Mouse (Mus musculus) ovary, postnatal 14 days (tissue): ENCODE results near the gene Bola2.

ENCODE experiments used
- DNase-seq: peaks from one replicate; pipeline ENCODE4 v3.0.0; 2022; ENCODE audit warnings: low spot score

Bola2 gene

DNA sequence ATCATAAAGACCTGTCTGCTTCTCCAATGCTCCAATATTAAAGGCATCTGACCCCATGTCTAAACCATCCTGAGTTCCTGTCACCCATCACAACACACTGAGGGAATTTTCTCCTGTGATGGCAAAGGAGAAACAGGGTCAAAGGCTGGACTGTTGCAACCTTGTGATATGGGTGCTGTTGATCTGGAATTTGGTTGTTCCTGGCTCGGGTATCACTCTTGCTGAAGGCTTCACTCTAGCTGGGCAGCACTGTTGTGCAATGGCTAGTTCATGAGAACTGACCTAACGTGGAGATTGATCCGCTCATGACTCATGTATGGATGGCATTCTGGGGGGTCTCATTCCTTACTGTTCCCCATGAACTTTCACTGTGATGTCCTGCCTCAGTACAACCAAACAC is 6.2 kb upstream of the Bola2 start:
- no peak for DNase-seq

DNA sequence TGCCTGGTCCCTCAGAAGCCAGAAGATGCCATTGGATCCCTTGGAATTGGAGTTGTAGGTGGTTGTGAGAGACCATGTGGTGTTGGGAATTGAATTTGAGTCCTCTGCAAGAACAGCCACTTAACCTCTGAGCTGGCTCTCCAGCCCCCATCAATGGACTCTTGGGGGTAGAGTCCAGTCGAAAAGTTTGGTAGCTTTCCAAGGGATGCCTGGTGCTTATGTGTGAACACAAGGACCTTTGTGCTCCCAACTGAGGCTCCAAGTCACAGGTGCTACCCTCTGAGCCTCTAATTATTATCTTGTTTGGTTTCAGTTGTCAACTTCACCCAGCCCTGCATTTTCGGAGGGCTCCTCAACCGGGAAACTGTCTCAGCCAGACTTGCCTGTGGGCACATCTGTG is 4.5 kb upstream of the Bola2 start:
- DNase-seq = no peak

DNA sequence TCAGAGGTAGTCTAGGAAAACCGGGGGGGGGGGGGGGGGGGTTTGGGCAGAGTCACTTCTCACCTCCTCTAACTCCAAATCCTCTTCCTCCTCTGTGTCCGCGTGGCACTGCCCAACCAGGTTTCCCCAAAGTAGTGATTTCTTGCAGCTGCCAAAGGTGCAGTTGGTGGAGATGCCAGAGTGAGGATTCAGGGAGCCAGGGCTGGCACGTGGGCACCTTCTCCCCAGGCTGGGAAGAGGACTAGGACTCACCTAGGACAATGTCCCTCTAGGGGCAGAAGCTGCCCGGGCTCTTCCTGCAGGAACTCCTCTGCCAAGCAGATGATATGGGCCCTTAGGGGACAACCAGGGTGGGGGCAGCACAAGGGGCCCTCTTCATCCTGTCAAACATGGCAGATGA is 3.5 kb upstream of the Bola2 start:
- DNase-seq = no peak

DNA sequence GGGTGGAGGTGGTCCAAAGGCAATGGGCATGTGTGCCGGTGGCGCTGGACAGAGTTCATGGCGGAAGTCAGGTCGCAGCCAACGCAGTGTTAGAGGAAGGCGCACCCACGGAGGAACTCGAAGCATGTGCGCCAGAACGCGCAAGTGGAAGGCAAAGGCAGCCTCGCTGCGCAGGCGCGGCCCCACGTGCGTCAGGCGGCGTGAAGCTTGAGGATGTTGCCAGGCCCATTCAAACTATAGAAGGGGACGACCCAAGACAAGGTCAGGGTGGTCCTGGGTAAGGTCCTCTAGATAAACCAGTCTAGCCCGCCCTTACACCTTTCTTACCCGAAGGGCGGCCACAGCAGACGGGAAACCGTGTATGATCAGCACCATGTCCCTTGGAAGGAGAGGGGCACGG is 2.8 kb upstream of the Bola2 start:
- DNase-seq = no peak

DNA sequence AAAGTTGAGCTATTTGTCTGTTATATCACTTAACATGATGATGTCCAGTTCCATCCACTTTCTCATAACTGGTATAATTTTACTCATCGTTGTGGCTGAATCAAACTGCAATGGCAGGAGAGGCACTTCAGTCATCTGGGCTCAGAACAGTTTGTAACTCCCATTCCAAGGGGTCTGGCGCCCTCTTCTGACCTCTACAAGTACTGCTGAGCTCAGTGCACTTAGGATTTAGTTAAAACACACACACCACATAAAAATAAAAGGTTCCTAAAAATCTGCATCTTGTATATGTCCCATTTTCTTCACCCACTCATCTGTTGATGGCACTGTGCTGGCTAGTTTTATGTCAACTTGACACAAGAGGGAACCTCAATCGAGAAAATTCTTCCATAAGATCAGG is 1.9 kb upstream of the Bola2 start:
- peak; percentile 81 for DNase-seq

DNA sequence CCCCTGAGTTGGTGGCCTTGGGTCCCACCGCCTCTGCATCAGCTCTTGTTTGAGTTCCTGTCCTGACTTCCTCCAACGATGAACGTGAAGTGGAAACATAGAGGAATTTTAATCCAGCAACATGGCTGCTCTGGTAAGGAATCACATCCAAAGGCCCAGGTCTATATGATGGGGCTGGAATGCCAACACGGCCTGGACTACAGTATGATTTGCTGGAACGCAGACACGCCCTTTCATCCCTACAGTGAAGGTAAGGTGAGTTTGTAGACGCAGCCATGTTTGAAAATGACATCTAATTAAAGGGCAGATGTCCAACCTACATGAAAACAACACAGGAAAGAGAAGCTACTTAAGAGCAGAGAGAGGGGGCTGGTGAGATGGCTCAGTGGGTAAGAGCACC is 1.4 kb upstream of the Bola2 start:
- DNase-seq = no peak

DNA sequence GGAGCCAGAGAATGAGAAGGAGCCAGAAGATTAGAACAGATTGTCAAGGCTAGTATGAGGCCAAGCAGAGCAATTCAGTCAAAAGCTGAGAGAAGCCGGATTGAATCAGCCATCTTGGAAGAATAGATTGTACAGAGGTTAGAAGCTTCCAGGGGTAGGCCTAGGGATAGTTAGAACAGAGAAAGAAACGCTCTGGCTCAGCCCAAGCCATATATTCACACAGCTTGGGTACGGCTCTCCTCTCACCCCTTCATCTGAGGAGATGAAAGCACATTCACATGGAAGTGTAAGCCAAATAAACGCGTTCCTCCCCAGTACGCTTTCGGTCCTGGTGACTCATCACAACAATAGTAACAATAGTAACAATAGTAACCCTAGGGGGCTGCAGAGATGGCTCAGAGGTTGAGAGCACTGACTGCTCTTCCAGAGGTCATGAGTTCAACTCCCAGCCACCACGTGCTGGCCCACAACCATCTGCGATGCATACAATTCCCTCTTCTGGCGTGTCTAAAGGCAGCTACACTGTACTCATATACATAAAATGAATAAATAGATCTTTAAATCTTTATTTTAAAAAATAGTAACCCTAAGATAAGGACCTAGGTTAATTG is 655 bp upstream of the Bola2 start:
- no peak for DNase-seq

DNA sequence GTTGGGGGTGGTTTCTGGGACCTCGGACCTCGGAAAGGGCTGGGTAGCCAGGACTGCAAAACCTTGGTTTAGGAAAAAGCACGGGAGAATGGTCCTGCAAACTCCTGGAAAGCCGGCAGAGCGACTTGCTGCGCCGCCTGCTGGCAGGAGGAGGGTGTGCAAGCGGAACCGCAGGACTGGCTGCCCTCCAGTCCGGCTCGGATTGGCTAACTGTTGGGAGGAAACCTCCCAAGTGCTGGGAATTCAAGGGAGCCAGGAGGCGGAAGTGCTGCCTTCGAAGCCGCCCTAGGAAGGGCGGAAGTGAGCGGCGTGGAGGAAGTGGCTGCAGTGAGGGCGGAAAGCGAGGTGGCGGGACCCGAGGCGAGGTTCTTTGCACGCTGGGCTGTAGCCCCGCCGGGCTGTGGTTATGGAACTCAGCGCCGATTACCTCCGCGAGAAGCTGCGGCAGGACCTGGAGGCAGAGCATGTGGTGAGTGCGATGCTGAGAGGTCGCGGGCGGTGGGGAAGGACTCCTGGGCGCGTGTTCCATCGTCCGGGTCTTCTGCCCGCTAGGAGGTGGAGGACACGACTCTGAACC is 518 bp downstream of the Bola2 start, which contains the start of gene Slx1b:
TSS of gene Slx1b (minus strand) at position 154 of the 577 bp plus-strand sequence.
- DNase-seq = peak; percentile 90

DNA sequence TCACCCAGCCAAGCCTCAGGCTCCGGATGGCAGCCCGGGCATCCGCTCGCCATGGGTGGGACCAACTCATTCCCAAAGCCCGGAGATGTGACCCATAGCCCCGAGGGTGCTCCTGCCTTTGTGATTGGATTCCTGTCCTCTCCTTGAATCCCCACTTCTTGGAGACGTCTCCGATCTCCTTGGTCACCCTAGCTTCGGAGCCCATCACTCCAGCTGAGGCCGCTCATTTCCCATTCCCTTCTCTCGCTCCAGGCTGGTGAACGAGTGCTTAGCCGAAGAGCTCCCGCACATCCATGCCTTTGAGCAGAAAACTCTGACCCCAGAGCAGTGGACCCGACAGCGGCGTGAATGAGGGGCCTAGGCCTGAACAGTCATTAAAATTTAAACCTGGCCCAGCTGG is 1.1 kb downstream of the Bola2 start:
- DNase-seq = no peak

DNA sequence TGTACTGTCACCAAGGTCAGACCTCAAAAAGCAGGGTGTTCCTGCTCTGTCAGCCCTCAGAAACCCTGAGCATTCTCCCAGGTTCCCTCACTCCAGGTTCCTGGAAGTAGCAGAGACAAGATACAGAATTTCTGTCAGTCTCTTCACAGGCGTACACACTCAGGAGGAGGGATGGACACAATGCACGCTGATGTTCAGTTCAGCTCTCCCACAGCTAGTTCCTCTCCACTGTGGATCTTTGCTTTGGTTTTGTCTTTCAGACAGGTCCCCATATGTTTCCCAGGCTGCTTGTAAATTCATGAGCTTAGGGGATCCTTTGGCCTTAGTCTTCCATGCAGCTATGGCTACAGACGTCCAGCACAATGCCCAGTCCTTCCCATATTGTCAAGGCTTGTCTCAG is 1.7 kb downstream of the Bola2 start:
- DNase-seq = no peak

DNA sequence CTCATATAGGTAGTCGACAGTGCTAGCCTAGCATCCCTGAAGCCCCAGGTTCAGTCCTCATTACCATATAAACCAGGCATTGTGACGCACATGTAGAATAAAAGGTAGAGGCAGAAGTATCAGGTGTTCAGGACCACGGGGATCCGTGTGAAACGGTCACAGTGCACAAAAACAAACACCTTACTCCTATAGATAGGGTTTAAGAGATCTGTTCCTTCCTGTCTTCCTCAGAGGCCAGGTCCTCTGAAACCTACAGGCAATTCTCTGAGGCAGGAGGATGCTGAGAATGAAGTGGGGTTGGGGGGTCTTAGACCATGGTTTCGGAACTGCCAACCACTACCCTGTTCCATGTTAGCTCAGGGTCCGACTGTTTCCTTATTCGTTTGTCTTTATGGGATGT is 2.6 kb downstream of the Bola2 start:
- DNase-seq = no peak

DNA sequence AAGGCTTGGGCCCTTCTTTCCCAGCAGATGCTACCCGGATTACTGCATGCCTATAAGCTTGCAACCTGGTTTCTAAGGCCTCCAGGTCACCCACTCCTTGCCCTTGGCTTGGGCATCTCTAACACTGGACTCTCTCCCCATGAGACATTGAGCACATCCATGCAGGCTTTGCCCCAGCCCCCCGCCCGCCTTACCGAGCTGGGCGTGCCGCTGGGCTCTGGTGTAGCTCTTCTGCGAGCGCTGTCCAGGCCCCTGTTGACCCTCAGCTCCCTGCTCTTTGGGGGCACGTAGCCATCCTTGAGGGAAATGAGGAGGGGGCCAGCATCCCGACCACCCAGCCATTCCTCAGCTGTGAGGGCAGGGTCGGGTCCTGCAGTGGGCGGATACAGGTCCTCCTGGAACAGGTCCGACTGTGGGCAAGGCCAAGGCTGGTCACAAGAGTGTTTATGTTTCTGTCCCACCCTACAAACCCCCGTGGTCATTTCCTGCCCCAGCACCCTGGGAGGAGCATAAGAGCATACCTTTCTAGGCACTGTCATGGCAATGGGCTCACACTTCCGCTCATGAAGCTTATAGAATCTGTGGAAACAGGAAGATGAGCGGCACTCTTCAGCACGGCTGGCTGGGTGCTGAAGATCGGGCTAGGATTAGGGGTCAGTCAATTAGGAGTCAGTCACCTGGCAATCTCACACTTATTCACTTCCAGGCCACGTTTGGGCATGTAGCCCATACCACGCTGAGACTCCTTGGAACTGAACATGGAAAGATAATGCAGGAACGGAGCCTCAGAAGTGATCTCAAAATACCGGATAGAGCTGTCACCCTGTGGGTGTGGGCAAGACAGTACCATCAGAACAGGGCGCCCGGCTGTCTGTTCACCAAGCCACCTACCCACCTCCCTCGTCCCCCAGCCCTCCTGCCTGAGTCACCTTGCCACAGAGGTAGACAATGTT is 5.1 kb downstream of the Bola2 start:
- no peak for DNase-seq

DNA sequence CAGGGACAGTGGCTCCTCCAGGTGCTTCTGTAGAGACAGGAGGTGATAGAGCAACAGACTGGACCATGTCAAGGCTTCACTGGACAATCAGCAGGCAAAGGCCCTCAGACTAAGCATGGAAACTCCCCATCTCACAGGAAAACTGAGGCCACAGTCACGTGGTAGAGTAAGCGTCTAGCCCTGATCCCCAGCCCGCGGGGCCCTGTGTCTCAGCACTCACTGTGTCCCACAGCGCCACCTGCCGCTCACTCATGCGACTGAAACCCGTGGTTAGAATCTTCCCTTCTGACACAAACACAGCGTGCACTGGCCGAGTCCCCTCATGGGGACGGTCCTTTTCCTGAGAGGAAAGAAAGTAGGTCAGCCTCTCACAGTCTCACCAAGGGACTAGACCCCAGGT is 5.9 kb downstream of the Bola2 start:
- DNase-seq = peak; percentile 86

DNA sequence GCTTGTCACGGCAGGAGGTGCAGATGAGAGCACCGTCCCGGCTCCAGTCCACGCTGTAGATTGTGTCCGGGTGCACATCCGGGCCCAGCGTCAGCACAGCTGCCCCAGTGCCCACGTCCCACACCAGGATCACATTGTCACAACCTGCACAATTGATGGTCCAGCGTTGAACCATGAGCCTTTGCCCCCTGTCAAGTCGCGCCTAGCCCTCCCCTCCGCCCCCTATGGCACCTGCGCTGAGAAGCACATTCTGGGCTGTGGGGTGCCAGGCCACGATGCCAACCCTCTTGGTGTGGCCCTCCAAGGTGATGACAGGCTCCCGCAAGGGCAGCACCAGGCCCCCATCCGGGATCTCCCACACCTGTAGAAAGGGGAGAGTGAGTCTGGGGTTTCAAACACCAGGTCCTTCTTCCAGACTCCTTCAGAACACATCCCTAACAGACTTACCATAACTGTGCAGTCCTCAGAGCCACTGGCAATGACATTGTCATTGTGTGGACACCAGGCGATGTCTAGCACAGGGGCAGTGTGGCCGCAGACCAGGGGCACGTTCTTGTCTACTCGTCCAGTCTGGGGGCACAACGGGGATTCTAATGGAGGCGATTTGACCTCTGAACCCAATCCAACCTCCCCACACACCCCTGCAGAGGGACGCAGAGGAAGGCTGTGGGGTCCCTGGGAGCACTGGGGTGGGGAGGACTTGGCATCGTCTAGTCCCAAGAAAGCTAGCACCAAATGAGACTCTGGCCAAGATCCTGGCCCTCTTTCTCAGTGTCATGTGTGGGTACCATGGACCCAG is 6.6 kb downstream of the Bola2 start:
- no peak for DNase-seq

DNA sequence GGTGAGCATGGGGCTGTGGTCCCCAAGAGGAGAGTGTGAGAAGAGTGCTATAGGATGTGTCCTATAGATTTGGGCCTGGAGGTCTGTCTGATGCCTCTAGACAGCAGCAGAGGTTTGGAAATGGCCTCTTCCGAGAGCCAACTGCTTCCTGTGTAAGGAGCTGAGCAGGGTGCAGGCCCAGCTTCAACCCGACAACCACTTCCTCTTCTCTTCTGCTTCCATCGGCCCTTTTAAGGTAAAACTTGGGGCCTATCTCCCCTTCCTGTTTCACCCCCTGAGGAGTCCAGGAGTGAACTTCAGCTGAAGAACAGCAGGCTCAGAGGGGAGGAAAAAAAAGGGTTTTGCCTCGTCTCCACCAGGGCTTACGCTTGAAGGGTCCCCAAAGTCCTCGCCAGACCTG is 7.2 kb downstream of the Bola2 start:
- DNase-seq = no peak

DNA sequence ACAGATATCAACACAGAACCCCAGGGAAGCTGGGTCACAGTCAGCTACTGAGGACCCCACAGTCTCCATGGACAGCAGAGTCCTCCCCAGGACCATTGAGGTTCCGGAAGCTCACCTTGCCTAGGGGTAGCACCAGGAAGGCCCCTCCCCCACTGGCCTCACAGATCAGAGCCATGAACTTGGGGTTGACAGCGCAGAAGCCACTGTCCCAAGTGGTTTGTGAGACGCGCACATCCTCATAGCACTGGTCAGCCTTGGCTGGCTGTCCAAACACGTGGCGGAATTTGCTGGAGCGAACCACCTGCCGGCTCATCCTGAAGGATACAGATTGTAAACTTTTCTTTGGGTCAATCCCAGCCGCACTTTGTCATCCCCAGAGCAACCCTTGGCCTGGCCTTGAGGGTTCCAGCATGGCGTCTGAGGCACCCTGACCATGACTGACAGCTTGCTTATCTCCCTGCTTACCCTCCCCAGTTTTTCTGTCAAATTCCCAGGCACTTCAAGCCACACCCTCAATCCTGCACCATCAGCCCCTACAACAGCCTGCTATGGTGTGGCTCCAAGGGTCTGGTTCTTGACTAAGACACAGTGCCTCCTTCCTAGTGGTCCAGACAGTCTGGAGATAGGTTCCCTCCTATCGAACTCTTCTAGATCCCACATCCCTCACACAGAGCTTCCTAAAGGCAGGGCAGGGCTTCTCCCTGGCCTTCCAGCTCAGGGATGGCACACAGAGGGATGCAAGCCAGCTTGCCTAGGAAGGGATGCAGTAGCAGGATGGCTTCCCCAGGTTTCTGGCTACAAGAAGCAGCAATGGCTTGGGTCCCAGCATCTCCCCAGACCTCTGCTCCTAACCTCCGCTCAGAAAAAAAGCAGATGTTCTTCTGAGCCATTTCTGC is 7.9 kb downstream of the Bola2 start:
- no peak for DNase-seq

DNA sequence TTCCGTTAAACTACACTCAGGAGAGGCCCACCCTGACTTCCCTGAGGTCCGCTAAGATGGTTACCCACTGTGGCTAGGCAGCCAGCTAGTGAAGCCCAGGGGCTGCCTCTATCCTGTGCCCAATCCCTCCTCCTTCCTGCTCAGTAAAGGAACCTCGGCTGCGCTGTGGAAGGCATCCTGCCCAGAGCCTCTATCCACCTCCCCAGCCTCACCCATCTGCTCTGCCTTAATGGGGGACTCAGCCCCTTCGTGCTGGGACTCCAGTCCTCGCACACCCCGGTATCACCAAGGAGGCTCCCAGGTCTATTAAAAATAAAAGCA is 8.5 kb downstream of the Bola2 start:
- DNase-seq = no peak

DNA sequence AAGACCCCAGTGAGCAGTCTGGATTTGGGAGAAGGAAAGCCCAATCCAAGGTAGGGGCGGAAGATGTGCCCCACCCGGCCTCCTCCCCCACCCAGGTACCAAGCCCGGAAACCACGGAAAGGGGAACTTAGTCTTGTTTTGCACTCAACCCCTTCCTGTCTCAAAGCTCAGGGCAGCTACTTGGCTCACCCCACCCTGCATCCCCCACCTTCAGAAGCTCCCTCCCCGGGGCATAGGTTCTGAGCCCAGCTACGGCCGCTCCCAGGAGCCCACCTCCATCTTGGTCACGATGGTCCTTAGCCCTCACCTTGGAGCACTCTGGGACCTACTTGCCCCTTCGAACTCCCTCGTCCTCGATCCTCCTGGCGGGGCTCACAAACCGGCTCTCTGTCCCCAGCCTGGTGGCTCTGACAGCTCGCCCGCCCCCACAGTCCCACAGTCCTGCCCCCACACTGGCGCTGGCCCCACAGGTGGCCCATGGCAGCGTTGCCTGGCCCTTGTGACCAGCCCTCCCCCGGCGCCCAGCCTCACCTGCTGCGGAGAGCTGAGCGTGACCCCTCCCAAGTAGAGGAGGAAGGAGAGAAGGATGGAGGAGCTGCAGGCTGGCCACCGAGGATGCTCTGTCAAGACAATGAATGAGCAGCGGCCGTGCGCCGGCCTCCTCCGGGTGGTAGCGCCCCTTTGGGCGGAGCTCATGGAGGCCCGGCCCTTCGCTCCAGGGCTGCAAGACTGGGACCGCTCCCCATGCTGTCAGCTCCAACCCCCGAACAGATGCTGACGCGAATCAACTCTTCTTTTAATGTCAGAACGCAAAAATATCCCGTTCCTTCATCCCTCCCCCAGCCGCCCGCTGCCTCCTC is 9.2 kb downstream of the Bola2 start:
- DNase-seq = peak; percentile 44

DNA sequence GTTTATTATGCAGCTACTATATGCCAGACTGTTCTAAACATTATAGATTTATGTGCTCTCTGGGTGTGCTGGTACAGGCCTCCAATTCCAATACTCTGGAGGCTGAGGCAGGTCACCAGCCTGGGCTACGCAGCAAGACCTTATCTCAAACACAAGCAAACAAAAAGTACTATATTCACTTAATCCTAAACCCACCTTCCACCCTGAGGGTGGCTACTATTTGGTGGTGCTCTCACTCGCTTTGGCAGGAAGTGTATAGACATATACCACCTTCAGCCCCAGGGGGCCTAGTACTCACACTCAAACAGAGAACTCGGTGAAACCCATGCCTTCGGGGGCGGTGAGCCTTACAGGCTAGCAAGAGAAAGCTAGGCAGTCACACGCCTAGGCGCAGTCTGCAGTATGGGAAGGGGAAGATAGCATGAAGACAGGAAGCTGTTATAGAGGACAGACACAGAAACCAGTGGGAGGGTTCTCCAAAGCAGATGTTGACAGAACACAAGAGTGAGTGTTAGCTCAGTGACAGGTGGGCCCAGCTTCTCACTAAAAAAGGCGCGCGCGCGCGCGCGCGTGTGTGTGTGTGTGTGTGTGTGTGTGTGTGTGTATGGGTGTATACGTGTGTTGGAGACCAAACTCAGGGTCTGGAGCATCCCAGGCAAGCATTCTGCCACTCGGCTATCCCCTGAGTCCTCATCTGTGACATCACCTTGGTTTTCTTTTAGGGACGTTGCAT is 12.4 kb downstream of the Bola2 start, which contains the start of gene Coro1a:
TSS of gene Coro1a (minus strand) at position 346 of the 733 bp plus-strand sequence.
- DNase-seq = no peak
